Mouse (Mus musculus) right cerebral cortex, postnatal 4 days (tissue): ENCODE measurements around the gene Arhgap6.

ENCODE experiments used
- DNase-seq: peaks from one replicate; pipeline ENCODE4 v3.0.0-alpha.2; 2022

The Arhgap6 gene

DNA sequence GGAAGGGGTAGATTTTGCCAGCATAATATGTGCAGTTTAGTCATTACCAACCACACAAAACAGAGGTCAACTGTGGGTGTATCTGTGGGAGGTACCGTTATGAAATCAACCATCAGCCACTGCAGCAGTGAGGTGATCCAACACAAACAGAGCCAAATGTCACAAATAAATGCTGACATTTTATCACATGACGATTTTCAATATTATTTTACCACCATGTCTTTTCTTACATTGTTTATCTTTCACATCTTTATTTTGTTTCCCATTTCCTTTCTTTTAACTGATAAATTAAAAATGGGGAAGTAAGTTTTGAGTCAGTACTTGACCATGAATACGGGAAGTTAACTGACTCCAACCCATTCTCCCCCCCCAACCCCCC lies 328.9 kb downstream of the Arhgap6 start:
- DNase-seq: no peak

DNA sequence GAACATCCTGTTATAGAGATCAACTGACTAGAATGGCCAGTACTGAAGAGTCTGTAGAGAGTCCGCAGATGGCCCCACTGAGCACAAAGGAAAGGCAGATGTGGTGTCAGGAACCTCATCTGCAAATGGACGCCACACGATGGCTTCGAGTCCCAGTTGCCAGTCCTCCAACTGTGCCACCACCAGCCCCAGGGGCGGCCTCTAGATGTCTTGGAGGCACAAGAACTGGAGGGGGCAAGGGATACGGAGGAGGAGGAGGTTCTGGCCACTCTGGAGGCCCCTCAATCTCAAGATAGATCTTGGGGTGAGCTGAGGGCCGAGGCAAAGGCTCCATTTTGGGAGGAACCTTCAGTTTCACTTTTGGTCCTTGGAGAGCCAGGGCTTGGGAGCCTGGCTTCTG lies 344.9 kb downstream of the Arhgap6 start:
- DNase-seq: no peak

DNA sequence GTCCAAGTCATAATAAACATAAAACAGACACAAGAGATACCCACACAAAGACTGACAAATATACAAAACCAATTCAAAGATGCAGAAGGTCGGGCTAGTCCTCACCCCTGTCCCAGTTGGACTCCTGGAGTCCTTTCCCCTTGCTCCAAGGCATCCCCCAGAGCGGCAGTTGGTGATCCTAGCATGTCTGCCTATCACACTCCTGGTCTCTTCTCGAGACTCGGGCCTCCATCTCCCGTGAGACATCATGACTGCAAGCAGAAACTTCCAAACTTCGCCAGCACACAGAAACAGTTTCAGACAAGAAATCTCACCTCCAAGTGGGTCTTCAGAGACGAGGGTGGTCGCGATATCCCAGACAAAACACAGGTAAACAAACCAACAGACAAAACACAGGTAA lies 345.6 kb downstream of the Arhgap6 start:
- no peak for DNase-seq

DNA sequence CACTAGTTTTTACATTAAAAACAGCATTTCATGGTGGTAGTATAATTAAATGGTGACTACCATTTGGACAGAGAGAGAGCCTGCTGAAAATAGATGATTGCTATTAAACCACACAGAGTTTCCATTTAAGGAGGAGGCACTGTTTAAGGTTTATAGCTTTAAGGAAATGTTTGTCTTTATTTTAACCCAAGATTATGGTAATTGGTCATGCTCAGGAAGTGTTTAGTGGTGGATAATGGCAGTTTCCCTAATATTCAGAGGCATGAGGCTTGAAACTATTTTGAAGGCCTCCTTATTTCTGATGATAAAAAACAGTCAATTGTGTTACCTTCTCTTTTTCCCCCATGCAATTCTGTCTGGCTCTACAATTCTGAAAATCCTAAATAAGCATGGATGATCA lies 358.9 kb downstream of the Arhgap6 start:
- DNase-seq: no peak

DNA sequence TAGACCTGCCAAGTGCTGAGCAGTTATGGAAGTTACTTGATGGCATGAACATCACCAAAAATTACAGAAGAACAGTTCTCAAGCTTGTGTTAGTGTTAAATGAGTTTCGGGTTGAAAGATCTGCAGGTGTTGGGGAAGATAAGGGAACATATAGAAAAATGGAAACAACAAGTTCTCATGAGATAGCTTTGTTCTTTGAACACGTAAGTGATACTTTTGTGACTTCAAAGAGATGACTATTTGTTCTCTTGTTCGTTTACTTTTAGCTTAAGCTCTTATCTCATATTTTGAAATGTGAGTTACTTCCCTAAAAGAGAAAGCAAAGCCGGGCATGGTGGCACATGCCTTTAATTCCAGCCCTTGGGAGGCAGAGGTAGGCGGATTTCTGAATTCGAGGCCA lies 363.5 kb downstream of the Arhgap6 start:
- no peak for DNase-seq

DNA sequence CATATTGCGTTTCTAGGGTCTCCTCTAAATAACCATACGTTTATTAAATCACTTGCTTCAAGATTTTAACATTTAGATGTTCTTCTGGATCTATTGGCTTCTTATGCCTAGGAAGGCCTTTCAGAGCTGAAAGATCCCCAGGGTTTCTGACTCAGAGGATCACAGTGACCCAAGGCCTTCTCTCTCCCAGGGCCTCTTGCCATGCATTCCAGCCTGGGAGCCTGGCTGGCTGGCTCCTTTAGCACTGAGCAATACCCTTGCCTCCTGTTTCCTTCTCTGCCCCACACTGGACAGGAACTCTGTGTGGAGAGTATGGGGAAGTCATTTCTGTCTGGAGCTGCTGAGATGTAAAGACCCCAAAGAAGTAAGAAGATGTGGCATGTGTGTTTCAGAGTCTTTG lies 376.1 kb downstream of the Arhgap6 start:
- no peak for DNase-seq

DNA sequence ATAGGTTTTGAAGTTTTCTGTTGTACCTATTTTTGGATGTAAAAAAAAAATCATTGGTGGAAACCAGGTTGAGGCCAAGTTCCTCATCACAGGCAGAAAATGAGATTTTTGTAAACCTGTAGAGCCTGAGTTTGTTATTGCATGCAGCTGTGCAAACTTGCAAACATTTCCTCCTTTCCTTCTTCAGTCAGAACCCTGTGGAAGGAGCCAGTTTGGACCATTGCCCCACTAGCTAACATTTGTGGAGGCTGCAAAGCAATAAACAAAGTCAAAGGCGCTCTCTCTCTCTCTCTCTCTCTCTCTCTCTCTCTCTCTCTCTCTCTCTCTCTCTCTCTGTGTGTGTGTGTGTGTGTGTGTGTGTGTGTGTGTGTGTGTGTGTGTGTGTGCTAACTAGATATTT lies 378.9 kb downstream of the Arhgap6 start:
- DNase-seq: no peak

DNA sequence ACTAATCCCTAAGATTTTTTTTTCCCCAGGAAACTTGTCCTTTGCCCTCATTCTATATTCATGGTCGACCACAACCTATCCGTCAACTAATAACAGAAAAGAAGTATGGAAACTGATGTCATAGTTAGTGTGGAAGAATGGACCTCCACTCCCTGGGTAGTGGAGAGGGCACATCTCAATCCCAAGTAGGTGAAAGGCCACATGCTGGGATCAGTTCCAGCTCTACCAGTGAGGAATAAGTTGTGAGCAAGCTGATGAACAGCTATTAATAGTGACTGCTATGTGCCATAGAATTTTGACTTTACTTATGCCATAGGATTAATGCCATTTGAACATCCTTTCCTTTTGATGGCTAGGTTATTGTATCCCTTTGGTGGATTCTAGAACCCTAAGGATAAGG lies 383.7 kb downstream of the Arhgap6 start:
- DNase-seq: no peak

DNA sequence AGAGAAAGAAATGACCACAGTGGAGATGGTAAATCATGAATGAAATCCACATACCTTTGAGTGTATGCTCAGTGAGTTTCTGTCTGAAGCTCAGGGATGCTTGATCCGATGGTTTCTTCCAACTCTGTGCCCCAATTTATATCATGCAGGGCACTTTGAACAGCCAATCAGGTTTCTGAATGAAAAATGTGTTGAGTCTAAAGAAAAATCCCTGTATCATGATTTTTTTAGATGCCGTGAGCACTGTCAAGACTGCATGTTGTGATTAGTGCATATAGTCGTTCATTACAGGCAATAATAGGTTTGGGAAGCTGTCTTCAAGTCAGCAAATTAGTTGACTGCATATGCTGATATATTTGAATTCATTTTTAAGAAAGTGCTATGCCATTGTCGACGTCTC lies 392.2 kb downstream of the Arhgap6 start, which contains the start of gene Amelx:
Gene Amelx, minus strand, starts transcription at position 101 of the 400 bp plus-strand sequence.
- DNase-seq: no peak

DNA sequence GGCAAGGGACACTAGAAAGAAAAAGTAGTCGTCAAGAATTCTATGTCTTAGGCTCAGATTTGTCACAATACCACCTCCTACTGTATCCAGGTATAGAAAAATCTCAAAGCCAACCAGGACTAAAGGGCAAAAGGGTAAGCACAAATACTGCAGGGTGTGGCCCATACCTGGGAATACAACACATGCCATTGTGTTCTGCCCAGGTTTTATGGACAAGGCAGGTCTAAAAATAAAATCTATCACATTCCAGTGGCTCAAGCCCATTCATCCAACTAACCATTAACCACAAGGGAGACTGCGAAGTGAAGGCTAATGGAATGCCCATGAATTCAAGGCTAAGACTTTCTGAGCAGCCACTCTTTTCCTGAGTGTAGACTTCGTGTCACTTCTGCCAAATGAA lies 415.1 kb downstream of the Arhgap6 start:
- DNase-seq: no peak

DNA sequence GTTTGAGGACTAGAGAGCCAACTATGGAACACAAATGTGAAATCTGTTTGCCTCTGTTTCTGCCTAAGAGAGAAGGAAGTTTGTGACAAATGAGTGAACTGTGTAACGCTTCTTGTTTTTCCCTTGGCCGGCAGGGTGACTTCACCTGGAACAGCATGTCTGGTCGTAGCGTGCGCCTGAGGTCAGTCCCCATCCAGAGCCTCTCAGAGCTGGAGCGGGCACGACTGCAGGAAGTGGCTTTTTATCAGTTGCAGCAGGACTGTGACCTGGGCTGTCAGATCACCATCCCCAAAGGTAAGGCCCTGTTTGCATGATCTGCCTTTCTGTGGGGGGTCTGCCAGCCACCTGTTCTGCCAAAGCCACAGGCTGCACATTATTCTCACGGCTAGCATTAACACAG lies 425.2 kb downstream of the Arhgap6 start:
- no peak for DNase-seq

DNA sequence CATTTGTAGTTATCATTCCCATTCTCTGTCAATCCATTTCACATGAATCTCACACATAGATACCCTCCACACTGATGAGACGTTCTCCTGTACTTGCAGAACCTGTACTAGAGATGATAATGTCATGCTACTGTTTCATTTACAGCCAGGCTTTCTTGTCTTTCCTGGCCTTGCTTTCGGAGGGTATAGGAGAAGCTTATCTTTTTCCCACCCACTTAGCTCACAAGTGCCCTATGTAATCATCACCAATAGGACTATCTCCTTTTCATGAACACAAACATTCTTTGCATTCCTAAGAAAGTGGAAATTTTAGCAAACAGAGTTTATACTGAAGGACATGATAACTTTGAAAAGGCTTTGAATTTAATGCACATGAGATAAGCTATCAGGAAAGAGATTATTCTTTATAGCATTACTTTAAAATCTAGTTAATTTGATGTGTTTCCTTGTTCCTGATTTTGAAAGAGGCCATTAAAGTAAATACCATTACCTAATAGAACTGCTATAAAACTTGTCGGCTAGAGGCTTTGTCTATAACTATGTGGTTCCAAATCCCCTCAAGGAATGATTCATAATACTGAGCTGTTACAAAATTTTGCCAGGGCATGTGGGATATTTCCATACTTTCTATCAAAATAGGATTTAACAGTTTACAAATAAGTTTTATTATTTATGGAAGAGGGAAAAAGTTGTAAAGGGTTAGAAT lies 427.6 kb downstream of the Arhgap6 start:
- DNase-seq: no peak

DNA sequence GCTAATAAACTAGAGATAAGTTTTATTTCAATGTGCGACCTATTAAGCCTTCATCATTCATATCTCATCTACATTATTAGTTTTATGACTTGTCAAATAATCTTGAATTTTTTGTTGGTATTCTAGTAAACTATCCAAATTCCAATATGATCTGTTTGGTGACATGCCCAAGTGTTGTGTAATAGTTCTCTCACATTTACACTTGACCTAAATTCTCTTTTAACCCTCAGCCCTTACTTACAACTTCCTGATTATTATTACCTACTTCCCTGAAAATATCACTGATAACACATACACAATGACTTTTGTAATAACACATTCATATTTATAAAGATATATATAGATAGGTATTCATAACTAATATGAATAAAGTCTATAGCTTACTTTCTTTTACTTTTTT lies 461.0 kb downstream of the Arhgap6 start:
- no peak for DNase-seq

DNA sequence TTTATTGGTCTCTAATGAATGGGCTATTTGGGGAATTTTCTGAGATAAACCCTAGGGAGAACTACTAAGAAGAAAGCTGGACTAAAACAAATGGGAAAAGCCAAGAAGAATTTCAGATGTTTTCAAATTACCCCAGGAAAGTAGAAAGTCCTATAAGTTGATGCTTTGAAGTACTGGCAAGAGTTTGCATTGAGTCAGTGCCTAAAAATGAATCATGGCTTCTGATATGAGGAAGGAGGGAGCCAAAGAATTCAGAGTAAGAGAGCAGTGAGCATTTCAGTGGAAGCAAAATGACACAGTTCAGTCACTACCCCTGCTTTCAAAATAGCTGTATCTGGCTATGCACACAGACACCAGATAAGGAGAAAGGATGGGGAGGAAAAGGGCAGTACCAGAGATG lies 461.8 kb downstream of the Arhgap6 start:
- DNase-seq: no peak

DNA sequence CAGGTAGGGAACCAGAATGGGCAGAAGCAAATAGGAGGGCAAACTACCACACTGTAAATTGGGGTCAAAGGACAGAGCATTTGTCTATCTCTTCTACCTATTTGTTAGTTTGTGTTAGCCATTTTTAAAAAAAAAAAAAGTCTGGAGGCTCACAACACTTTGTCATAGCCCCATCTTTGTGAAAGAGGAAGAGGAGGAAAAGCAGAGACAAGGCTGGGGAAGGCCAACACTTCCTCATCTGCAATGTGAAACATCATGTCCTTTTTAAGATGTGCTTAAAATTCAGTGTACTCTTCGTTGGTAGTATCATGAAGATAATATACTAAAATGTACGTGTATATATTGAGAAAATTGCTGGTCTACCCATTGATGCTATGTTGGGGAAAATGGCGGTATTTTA lies 466.1 kb downstream of the Arhgap6 start:
- no peak for DNase-seq

DNA sequence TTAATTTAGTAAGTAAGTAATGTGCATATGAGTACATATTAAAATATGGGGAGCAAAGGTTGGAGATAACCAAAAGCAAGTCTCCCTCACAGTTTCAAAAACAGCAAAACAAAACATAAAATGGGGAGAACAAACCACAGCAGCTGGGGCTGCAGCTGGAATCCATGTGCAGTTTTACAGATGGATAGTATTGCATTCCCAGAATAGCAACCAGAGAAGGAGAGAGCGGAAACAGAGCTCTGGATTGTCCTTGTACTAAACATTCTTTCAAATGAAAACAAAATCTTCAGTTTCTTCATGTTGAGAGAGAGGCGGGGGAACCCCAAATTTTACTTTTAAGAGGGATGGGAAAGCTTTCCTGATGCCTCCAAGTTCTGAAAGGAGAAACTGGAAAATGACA lies 467.3 kb downstream of the Arhgap6 start:
- no peak for DNase-seq

DNA sequence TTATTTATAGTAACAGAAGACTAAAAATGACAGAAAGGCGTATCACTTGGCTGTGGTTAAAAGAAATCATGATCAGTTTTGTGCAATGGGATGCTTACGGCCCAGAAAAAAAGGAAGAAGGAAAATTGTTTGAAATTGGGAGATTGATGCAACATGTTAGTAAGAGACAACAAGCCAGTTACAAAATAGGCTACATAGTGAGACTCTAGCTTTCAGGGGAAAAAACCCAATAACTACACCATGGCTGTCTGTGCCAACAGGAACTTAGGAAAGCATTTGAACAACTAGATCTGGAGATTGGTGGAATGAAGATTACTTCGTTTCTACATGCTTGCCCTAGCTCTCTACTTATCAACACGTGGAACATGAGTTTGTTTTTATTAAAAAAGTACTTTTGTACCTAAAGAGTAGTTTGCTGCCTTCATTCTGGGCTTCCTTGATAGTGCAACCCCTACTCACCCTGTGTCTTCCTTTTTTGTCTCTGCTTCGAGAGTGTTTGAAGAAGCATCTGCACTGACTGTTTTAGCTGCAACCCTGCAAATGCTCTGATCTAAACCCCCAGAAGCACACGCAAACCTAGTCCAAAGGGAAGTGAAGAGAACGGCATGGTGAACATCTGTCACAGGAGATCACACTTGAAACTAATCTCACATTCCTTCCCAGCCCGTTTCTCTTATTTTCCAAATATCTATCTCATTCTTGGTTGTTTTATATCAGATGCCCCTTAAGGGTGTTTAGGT lies 468.7 kb downstream of the Arhgap6 start:
- DNase-seq: no peak

DNA sequence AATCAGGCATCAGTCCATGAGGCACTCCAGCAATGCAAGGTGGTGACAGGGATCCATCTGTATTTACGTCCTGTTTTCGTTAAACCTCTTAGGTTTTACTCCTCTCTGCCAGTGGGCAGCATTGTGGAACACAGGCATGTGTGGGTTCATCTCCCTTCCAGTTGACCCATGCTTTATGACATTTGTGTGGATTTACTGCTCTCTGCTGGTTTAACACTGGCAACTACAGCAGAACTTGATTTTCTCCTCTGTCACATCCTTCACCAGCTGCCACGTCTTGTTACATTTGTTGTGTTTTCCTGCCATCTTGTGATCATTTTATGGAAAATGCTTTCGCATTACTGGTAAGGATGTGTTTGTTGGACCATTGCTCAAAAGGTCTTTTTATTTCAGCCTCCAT lies 504.7 kb downstream of the Arhgap6 start:
- DNase-seq: no peak

DNA sequence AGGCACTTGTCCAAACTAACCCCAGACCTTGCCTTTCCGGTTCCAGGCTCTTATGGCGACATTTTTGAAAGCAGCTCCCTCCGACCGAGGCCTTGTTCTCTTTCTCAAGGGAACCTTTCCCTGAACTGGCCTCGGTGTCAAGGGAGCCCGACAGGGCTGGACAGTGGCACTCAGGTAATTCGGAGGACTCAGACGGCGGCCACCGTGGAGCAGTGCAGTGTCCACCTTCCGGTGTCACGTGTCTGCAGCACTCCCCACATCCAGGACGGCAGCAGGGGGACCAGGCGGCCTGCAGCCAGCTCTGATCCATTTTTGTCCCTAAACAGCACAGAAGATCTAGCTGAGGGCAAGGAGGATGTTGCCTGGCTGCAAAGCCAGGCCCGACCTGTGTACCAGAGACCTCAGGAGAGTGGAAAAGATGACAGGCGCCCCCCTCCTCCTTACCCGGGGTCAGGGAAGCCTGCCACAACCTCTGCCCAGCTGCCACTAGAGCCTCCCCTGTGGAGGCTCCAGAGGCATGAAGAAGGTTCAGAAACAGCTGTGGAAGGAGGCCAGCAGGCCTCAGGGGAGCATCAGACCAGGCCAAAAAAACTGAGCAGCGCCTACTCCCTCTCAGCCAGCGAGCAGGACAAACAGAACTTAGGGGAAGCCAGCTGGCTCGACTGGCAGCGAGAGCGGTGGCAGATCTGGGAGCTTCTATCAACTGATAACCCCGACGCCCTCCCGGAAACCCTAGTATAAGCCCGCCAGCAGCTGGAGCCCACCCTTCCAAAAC lies 507.6 kb downstream of the Arhgap6 start:
- DNase-seq: no peak

DNA sequence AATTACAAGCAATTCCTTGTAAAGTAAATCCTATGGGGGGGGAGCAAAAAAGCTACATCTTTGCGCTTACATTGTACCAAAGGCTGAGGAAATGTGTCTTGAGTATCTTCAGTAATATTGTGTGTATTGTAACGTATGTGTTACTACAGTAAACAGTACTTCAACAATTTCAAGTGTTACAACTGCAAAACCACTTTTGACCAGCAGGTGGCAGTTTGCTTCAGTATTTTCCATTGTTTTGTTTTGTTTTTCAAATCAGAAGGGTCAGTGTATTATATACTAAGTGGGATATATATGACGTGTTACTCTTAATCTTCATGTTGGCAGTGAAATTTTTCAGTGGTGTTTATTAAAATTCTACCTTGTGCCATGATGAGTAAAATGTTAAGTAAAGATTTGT lies 509.0 kb downstream of the Arhgap6 start:
- DNase-seq: peak; percentile 34

DNA sequence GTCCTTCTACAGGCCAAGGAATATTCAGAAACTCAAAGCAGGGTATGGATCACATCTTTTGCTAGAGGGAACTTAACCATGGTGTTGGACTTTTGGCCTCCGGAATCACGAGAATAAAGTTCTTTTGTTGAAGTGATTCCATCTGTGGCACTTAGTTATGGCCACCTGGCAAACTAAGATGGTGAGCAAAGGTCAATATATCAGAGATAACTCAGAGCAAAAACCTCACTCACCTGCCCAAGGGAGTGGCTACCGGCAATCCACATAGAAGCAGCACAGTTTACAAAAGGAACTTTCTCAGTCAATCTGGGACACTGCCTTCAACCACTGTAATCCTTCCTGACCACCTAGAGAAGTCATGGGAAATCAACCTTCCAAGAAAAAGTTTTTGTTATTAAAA lies 513.7 kb downstream of the Arhgap6 start:
- DNase-seq: no peak

DNA sequence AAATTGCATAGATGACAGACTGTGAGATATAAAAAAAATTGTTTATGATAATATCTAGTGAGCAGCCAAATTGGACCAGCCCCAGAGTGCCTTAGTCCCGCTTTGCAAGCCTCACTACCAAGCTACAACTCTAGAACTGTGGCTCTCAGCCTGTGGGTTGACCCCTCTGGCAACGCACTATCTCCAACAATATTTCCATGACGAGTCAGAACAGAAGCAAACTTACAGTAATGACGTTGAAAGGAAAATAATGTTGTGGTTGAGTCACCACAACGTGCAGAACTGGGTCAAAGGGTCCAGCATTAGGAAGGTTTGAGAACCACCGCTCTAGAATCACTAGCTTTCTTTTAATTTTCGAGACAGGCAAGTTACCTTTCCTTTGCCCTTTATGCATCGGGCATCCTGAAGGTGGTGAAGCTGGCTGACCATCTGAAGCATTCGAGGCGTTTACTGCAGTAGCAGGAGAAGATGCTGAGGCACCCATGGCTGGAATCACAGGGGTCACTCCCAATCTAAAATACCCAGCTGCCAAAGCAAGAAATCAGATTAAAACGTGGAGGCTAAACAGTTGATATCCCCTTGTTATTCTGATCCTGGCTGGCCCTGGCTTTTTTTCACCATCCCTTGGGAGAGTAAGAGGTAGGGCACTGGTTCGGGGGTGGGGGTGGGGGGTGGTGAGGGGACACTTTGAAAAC lies 524.3 kb downstream of the Arhgap6 start:
- no peak for DNase-seq

DNA sequence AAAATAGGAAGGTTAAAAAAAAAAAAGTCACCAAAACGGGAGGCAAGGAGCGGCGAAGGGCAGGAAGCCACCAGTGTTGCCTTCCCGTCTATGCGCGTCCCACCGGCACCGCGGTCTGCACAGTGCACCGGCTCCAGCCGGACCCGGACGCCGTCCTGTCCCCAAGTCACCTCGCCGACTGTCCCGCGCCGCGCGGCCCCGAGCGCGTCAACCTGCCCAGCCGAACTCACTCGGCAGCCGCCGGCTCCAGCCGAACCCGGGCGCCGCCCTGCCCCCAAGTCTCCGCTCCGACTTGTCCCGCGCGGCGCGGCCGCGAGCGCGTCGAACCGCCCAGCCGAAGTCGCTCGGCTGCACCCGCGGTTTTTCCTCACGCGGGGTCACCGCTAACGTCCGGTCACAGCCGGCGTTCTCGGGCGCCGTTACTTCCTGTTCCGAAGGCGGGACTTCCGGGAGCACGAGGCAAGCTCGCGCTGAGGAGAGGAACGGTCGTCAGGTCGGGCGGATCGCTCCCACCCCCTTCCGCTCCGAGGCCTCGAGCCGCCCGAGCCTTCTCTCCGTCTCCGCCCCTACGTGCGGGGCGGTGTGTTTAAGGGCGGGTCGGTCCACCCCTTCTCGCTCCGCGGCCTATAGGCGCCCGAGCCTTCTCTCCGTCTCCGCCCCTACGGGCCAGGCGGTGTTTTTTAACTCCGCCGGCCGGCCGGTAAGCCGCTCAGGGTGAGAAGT lies 525.2 kb downstream of the Arhgap6 start, which contains the start of gene Hccs:
Gene Hccs, minus strand, starts transcription at position 428 of the 723 bp plus-strand sequence.
- DNase-seq: peak; percentile 76
